Mouse (Mus musculus) gastrocnemius, adult 2 months (tissue): Measurements from ENCODE around the gene Catsper2. TPM values are rescaled to one million over a fixed set of nuclear protein-coding genes. Genes with fewer than 3 reads are reported as not detected.
A peak's percentile ranks its signal among the peaks of the same experiment; 100 is the strongest.
"Not testable (repeated sequence)": the region's sequence is repeated elsewhere in the genome, so short reads cannot be mapped to it uniquely, and the experiment has no call there.

ENCODE experiments used
- DNase-seq: peaks from one replicate; pipeline ENCODE4 v3.0.0; 2022
- H3K27ac ChIP-seq: fragments of 200-600 bp; 2 replicates; pipeline ENCODE4 v1.8.1; 2022; ENCODE audit warnings: mild to moderate bottlenecking
- H3K4me3 ChIP-seq: fragments of 200-600 bp; 2 replicates; pipeline ENCODE4 v1.8.1; 2022; ENCODE audit warnings: mild to moderate bottlenecking, moderate library complexity
- CTCF ChIP-seq: fragments of 200-600 bp; IDR thresholded peaks from 2 replicates; pipeline ENCODE4 v1.8.1; 2022; ENCODE audit warnings: antibody characterized with exemption, mild to moderate bottlenecking, moderate library complexity
- intact Hi-C: fragments of 180-260 bp; cut with DNase I; formaldehyde crosslinking; loops from one replicate; pipeline ENCODE4 v1.15.1; 2025
- total RNA-seq, 2 experiments: library from RNA; stranded (reverse); gene quantifications; 2 replicates each; pipeline ENCODE4 v1.2.3; 2021

Gene Catsper2
- total RNA-seq, 2 experiments from 2014 or later: 1.6 to 2.8 TPM

- Histone ChIP-seq H3K27ac (peak overlapping the region; percentile 100; the same call in 1 of the 2 replicates), H3K4me3 (peak overlapping the region; percentile 86)
- DNase-seq: no peak
- no peak for TF ChIP-seq CTCF
- intact Hi-C loops: no loop called here
Observed at GRCm38 (mm10) chr2:121415591-121415990, 2.0 kb upstream of the Catsper2 start.

GRCm38 (mm10) chr2:121415103-121415502 lies 1.5 kb upstream of the Catsper2 start:
- peak overlapping the region; percentile 100 for H3K27ac ChIP-seq
- H3K4me3 ChIP-seq: peak overlapping the region; percentile 86
- no peak for TF ChIP-seq CTCF
- DNase-seq: no peak
- intact Hi-C loops: no loop called here

- Histone ChIP-seq H3K27ac (peak overlapping the region; percentile 100), H3K4me3 (peak overlapping the region; percentile 86)
- DNase-seq: no peak
- intact Hi-C loops: loop anchor here (5.0 kb wide), 1 partner anchor 68 kb away; no protein-coding TSS in a partner anchor
- no peak for TF ChIP-seq CTCF
Observed at GRCm38 (mm10) chr2:121414139-121414685, 620 bp upstream of the Catsper2 start.

- peak; percentile 20 for DNase-seq
- intact Hi-C loops: loop anchor here (5.0 kb wide), 1 partner anchor 69 kb away; no protein-coding TSS in a partner anchor
- no peak for TF ChIP-seq CTCF
- Histone ChIP-seq H3K4me3 (peak overlapping the region; percentile 86), H3K27ac (peak overlapping the region; percentile 100)
Observed at GRCm38 (mm10) chr2:121412843-121413386, 677 bp downstream of the Catsper2 start.

- peak; percentile 40 for DNase-seq
- TF ChIP-seq CTCF: peak; percentile 67
- H3K4me3 ChIP-seq: no peak overlapping the region
- no peak overlapping the region for H3K27ac ChIP-seq
- intact Hi-C loops: no loop called here
Observed at GRCm38 (mm10) chr2:121408160-121408559, 5.4 kb downstream of the Catsper2 start.

- Histone ChIP-seq H3K27ac (no peak overlapping the region), H3K4me3 (no peak overlapping the region)
- DNase-seq: no peak
- intact Hi-C loops: no loop called here
- no peak for TF ChIP-seq CTCF
Observed at GRCm38 (mm10) chr2:121403296-121403695, 10.3 kb downstream of the Catsper2 start.

- Histone ChIP-seq H3K27ac (no peak overlapping the region), H3K4me3 (no peak overlapping the region)
- peak; percentile 82 for DNase-seq
- TF ChIP-seq CTCF: peak; percentile 83
- intact Hi-C loops: no loop called here
Observed at GRCm38 (mm10) chr2:121396624-121397023, 17.0 kb downstream of the Catsper2 start.

- H3K27ac ChIP-seq, intact Hi-C loops, DNase-seq, H3K4me3 ChIP-seq: not testable (repeated sequence)
Observed at GRCm38 (mm10) chr2:121386961-121387575, 26.5 kb downstream of the Catsper2 start, which contains the start of gene Strc. Gene Strc, minus strand, starts transcription at chr2:121387168.

- no peak for DNase-seq
- intact Hi-C loops: no loop called here
- H3K4me3 ChIP-seq: no peak overlapping the region
- no peak for TF ChIP-seq CTCF
- no peak overlapping the region for H3K27ac ChIP-seq
Observed at GRCm38 (mm10) chr2:121374766-121375165, 38.8 kb downstream of the Catsper2 start.

- TF ChIP-seq CTCF: no peak
- intact Hi-C loops: no loop called here
- DNase-seq: no peak
- Histone ChIP-seq H3K27ac (no peak overlapping the region), H3K4me3 (no peak overlapping the region)
Observed at GRCm38 (mm10) chr2:121372266-121372665, 41.3 kb downstream of the Catsper2 start.

- H3K27ac ChIP-seq: no peak overlapping the region
- no peak for DNase-seq
- no peak for TF ChIP-seq CTCF
- H3K4me3 ChIP-seq: no peak overlapping the region
- intact Hi-C loops: no loop called here
Observed at GRCm38 (mm10) chr2:121370921-121371320, 42.7 kb downstream of the Catsper2 start.

GRCm38 (mm10) chr2:121368831-121369230 lies 44.8 kb downstream of the Catsper2 start:
- no peak for DNase-seq
- intact Hi-C loops: no loop called here
- Histone ChIP-seq H3K4me3 (no peak overlapping the region), H3K27ac (no peak overlapping the region)
- TF ChIP-seq CTCF: no peak

- no peak overlapping the region for H3K27ac ChIP-seq
- intact Hi-C loops: no loop called here
- DNase-seq: no peak
- no peak for TF ChIP-seq CTCF
- H3K4me3 ChIP-seq: no peak overlapping the region
Observed at GRCm38 (mm10) chr2:121363656-121364055, 49.9 kb downstream of the Catsper2 start.

GRCm38 (mm10) chr2:121359461-121359860 lies 54.1 kb downstream of the Catsper2 start:
- no peak for DNase-seq
- no peak for TF ChIP-seq CTCF
- intact Hi-C loops: no loop called here
- H3K4me3 ChIP-seq: no peak overlapping the region
- no peak overlapping the region for H3K27ac ChIP-seq
